Mouse (Mus musculus): ENCODE data around the gene Polg2. TPM values are rescaled to one million over a fixed set of nuclear protein-coding genes. Genes with fewer than 3 reads are reported as not detected.
"Not testable (repeated sequence)": the region's sequence is repeated elsewhere in the genome, so short reads cannot be mapped to it uniquely, and the experiment has no call there.

The Polg2 gene
- total RNA-seq (2022): 1 to 10 TPM; 2.8 to 4.6 (median 4.0) TPM

DNA sequence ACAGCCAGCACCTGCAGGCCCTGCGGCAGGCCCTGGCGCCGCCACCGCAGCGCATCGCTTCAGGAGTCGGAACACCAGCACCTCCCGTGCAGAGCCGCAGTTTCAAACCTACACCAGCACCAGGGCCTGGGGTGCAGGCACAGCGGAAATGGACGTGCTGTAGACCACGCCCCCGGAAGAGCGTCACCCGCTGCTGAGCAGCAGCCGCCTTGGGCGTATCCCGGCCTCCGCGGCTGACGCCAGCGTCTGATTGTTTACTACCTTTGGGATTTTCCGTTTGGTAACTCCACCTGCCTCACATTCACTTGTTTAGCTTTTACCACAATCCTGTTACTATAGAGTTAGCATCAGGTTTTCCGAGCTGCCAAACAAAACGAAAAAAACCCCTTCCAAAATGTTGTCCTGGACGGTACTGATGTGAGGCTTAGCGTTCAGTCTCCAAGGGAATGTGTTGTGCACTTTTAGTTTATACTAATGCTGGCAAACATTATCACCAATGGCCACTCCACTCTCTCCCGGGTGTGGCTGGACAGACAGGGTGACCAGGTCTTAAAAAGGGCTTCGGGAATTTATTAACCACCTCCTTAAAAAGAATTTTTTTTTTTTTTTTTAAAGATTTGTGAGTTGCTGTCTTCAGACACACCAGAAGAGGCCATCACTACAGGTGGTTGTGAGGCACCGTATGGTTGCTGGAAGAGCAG, at the start of gene Polg2:
Gene Polg2, minus strand, starts transcription at position 150 of the 701 bp plus-strand sequence.
- peak; percentile 89 to 92 for DNase-seq (ENCODE audit: low spot score in 2 of 2)

DNA sequence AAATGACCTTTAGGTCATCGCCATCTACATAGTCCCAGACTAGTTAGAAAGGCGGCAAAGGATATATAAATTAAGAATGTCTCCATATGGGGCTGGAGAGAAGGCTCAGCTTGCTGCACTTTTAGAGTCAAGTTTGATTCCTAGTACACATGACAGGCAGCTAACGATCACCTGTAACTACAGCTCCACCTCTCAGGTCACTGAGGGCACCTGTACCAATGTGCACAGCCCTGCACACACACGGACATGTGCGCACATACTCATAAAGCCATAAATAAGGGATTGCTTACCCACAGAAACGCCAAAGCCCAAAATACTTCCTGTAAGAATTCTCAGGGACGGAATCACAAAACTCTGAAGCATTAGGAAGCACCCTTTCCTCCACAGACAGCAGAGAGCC, 48.7 kb upstream of the Polg2 start:
- no peak for DNase-seq (ENCODE audit: low spot score in 2 of 2)

DNA sequence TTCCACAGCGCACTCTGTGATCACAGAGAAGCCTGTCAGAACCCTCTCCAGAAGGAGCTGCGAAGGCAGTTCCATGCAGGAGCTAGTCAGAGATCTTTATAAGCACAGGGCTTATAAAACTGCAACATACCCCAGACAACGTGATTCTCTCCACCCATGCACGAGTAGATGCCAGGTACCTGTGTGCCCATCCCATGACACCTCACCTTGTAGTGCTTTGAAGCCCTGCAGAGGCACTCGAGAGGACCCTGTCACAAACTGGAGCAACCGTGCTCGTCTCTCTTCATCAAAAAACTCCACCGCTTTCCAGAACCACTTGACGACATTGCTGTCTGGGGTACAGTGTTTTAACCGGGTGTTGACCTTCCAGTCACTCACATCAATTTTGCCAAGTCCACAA, 45.1 kb upstream of the Polg2 start:
- DNase-seq (ENCODE audit: low spot score in 2 of 2): peak in 1 of 2 experiments; percentile 15

DNA sequence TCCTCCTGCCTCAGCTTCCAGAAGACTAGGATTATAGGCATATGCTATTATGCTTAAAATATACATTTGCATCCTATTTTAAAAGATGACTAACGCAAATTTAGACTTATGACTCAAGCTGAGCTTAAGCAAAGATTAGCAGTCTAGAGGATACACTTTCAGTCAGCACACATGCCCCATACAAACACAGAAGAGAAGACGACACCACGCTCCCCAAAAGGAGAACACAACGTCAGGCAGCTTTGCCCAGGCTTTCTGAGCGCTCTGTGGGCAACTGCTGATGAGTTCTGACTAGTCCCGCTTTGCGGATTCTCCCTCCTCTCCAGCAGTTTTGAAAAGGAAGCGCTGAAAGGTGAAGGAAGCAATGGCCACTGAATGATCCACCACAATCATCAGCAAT, 44.4 kb upstream of the Polg2 start:
- DNase-seq (ENCODE audit: low spot score in 2 of 2): no peak

DNA sequence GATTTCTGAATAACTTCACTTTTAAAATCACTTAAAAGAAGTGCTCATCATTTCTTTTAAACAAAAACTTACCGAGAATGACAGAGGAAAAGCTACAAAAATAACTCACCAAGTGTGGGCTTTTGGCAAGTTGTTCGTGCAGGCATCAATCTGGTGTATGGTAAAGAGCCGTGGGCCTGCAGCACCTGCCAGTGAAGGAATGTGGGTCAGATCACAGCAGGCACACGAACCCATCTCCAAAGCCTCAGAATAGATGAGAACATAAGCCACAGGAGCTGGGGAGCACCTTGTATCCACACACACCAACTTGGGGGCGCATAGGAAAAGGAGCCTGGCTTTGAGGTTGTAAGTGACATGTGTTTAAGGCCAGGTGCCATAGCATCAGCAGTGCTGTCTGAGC, 43.6 kb upstream of the Polg2 start:
- peak; percentile 19 to 78 for DNase-seq (ENCODE audit: low spot score in 2 of 2)

DNA sequence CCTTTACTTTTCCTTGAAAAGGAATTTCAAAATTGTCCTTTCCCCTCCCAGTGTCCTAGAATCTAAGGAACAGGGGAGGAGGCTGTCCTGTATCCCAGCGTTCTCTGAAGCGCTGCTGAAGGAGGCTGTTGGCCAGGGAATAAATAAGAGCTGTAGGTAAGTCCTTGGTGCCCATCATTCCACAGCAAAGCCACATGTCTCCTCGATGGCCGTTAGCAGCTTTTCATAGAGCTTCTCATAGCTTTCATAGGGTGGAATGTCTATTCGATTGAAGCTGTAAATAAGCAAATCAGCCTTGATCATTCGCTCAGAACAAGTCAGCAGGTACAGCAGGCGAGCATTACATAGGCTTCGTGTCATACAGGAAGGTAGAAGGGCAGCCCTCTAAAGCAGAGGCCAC, 43.2 kb upstream of the Polg2 start:
- peak in 1 of 2 experiments; percentile 7 for DNase-seq (ENCODE audit: low spot score in 2 of 2)

DNA sequence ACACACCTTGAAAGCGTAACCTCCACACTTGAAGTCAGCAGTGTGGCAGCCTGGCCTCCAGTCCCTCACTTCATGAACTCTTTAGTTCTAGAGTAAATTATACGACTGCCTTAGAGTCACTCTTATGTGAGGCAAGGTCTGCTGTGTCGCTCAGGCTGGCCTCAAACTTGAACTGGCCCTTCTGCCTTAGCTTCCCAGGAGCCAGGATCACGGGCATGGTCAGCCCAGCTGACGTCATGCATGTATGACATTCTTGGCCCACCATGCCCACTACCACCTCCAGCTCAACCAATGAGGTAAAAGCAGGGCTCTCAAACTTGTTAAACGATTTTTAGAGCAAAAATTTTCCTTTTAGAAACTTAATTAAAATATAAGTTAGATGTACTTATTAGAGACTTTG, 42.1 kb upstream of the Polg2 start:
- no peak for DNase-seq (ENCODE audit: low spot score in 2 of 2)

DNA sequence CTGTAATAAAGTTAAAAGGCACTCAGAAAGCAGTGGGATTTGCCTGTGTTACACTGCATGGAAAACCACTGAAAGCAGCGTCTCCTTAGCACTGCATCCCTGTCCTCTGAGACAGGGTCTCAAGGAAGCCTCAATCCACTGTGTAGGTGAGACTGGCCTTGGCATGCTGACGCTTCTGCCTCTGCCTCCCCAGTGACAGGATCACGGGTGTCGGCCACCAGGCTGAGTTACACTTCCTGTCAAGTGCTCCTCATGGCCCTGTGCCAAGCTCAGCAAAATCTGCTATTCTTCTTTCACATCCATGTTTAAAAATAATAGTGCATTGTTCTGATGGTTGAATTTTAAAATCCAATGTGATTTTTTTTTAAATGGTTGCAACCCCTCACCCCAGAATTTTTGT, 41.6 kb upstream of the Polg2 start:
- DNase-seq (ENCODE audit: low spot score in 2 of 2): no peak

DNA sequence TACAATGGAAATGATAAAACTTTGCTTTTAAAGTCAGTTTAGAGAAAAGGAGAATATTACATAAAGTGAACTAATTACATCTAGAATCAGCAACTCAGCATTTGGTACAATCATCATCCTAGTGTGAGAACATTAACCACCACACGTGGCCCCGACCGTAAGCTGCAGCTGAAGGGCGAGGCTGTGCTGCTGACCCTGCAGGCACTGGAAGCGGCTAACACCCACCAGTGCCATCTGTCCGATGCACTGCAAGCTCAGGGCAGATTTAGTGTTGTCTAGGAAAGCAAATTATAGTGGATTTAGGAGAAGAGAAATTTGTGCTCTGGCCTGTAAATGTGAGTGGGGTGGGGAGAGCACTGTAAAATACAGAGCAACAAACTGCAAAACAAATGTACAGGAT, 40.9 kb upstream of the Polg2 start:
- DNase-seq (ENCODE audit: low spot score in 2 of 2): no peak

DNA sequence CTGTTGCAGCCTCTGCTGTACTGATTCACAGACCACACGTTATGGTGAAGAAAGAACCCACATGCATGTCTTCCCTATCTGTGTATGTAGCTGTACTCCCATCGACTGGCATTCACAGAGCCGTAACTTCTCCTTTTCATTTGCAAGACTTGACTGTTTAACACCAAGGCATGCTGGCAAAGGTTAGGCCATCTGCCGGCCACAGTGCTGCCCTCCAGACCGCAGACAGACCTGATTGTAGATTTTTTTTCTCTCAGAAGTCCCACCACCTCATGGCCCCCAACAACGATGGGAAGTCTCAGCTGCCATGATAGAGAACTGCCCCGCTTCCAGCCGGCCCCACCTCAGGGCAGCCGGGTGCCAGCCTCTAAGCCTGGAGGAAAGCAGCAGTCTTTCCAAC, 40.3 kb upstream of the Polg2 start:
- no peak for DNase-seq (ENCODE audit: low spot score in 2 of 2)

DNA sequence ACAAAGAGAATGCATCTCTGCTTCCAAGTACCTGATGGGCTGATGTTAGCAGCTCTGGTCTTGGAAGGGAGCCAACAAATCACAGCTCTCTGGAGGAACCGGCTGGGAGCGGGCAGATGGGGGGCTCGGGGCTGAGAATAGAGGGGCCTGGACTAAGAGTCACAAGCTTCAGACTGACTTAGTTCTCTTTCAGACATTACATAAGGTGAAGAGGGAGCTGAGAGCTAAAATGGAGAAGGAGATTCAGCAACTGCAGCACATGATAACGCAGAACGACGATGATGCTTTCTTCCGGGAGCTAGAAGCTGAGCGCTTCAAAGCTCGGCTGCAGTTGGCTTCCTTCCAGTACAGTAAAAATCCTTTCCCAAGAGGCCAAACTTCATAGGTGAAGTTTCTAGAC, 39.0 kb upstream of the Polg2 start:
- DNase-seq (ENCODE audit: low spot score in 2 of 2): no peak

DNA sequence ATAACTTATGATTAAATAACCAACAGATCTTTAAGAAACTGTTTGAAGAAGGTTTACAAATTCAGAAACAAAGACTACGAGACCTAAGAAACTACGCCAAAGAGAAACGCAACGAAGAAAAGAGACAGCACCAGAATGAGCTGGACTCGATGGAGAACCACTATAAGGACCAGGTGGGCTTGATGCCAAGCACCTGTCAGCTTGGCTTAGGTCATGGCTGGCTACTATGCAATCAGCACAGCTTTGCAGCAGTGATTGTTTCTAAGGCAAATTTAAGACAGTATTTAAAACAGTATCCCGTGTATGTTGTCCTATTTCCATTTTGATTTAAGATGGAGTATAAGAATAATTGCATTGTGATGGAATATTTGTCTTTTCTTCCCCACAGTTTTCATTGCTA, 38.5 kb upstream of the Polg2 start:
- DNase-seq (ENCODE audit: low spot score in 2 of 2): no peak

DNA sequence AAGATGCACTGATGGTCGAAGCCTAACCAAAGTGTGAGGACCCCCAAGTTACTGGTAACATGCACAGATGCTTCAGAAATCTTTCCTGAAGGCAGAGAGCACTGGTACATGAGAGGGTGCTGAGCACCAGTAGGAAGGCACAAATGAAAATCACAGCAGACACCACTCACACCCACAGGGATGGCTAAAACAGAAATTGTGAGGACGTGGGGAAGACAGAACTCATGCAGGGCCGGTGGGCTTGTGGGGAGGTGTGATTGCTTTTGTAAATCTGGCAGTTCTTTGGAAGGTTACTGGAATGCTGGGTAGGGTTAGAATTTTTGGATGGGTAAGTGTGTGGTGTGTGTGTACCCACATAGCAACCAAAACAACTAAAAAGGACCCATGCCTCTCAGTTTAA, 37.8 kb upstream of the Polg2 start:
- no peak for DNase-seq (ENCODE audit: low spot score in 2 of 2)

DNA sequence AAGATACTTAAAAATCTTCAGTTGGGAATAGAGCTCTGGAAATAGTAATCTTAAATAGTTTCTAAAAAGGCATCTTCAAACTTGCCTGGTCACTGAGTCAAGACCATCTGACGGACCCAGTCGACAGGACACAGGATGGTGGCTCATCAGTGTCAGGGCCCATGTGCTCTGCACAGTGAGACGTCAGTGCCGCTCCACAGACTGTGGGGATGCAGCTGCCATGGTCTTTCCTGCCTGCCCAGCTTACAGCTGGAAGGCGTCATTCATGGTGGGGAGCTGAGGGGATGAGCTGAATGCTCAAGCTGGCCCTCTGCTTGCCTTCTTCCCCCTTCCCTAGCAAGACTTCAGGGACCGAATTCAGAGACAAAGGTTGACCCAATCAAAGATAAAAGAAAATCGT, 37.0 kb upstream of the Polg2 start:
- DNase-seq (ENCODE audit: low spot score in 2 of 2): no peak

DNA sequence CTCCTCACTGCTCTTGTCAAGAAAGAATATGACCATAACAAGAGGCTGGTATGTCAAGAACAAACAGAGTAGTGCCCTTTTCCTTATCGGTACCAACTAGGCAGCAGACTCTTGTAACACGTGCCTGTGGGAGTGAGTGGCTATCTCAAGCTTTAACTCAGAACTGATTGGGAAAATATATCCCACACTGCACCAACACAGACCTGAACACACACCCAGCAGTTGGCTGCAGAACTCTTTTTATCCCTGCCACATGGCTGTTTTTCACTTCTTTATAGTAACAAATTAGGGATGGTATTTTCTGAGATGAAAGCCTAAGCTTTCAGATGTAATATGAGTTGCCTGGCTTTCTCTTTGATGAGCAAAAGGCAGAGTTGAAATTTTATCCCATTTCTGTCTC, 36.4 kb upstream of the Polg2 start:
- no peak for DNase-seq (ENCODE audit: low spot score in 2 of 2)

DNA sequence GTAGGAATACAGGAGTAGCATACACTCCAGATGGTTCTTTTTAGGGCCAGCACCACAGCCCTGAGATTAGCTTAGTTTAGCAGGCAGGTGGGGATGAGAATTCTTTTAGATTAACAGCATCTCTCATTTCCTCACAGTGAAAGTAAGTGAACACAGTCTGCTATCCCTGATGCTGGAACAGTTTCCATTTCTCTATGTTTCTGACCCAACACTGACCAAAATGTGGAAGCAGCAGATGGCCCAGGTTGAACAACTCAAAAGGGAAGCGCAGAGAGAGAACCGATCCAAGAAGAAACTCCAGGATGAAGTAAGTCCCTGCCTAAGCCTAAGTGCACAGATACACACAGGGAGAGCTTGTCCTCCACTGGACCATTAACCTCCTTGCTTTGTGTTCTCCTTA, 36.0 kb upstream of the Polg2 start:
- no peak for DNase-seq (ENCODE audit: low spot score in 2 of 2)

DNA sequence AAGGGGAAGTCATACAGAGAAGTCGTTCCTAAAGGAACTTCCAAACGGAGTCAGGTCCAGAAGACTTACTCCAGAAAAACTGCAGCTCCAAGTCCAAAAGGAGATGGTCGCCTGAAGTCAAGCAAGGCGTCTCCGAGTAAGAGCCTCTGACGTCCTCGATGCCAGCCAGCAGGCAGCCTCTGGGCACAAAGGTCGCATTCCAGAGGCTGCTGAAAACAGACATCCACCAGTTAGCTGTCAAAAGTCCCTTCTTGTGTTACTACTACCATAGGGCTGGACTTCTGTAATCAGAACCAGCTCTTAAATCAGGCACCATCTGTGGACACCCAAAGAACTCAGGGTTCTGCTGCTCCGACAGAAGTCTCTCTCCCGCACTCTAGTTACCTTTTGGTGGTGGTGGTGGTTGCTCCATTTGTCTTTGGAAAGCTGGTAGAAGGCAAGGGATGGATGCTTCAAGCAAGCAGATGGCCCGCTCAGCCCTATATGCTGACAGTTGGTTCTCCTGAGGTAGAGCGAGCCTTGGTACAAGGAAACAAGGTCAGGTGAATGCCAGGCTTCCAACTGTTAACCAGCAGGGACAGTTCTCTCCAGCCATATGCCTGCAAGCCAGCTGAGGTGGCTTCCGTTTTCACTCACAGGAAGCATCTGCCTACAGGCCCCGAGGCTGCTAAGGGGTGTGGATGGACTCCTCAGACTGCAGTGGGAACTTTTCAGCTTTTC, 35.4 kb upstream of the Polg2 start:
- no peak for DNase-seq (ENCODE audit: low spot score in 2 of 2)

DNA sequence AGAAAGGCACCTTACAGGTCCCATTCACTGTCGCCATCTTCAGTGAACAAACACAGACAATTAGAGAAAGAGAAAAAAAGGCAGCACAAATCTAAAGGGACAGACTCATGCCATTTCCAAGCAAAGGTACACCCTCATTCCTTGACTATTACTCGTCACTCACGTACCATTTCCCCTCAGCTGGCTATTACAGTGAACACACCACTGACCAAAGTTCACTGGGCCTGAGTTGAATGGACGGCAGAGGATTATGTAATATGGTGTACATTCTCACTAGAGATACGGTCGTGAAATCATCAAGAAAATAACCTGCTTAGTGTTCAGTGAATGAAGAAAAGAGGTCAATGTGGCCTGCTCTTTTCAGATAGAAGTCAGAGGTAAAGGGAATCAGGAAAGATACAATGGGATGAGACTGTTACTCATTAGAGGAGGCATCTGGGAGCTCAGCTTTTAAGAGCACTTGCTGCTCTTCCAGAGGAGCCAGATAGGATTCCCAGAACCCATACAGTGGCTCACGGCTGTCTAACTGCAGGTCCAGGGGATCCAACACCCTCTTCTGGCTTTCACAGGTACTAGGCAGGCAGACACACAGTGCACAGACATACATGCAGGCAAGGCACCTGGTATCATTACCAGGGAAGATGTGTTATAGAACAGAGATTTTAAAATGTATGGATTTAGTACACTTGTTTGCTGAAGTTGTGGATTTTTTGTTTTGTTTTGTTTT, 33.2 kb upstream of the Polg2 start:
- no peak for DNase-seq (ENCODE audit: low spot score in 2 of 2)

DNA sequence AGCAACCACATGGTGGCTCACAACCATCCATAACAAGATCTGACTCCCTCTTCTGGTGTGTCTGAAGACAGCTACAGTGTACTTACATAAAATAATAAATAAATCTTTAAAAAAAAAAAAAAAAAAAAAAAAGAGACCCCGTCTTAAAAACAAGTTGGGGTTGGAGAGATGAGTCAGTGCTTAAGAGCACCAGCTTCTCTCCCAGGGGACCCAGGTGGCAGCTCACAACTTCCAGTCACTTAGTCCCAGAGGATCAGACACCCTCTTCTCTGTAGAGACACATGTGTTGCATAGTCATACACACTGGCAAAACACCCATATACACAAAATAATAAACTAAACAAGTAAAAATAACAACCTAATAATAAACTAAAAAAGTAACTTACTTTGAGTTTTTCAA, 28.1 kb upstream of the Polg2 start:
- DNase-seq (ENCODE audit: low spot score in 2 of 2): not testable (repeated sequence)

DNA sequence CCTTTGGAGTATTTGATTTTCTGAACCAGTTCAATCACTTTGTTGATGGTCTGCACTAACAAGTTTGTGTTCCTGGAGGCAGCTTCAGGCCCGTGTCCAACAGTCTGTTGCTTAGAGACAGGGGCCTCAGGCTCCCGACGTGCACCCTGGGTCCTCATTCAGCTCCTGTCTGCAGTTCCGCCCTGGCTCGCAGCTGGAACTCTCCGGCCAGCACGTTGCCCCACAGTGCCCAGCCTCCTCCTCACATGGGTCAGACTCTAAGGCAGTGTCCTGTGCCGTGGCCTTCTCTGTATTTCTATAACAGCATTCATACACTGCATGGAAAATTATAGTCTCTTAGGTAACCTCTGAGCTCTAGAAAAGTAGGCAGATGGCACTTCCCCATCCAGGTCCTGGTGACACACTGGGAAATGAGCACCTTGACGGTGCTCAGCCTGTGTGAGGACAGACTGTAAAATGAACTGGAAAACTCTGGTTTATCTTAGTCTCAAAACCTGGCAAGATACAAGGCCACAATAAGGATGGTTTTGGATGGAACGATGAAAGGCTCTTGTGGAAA, 22.8 kb upstream of the Polg2 start:
- no peak for DNase-seq (ENCODE audit: low spot score in 2 of 2)

DNA sequence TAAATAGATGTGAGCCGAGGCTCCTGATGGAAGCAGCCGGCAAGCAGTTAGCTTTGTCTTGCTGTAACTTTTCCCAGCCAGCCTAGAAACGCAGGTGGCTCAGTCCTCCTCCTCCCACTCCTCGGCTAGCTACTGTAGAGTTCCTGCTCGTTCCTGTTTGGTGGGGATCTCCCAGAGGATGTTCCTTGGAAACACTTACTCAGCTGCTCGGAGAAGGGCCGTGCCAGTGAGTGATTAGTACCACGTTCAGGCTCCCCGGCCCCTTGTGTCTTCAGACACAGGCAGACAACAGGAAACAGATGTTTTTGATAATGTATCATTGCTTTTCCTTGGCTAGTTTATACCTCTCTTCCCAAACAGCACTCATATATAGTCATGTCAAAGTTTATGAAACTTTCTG, 16.3 kb upstream of the Polg2 start:
- no peak for DNase-seq (ENCODE audit: low spot score in 2 of 2)

DNA sequence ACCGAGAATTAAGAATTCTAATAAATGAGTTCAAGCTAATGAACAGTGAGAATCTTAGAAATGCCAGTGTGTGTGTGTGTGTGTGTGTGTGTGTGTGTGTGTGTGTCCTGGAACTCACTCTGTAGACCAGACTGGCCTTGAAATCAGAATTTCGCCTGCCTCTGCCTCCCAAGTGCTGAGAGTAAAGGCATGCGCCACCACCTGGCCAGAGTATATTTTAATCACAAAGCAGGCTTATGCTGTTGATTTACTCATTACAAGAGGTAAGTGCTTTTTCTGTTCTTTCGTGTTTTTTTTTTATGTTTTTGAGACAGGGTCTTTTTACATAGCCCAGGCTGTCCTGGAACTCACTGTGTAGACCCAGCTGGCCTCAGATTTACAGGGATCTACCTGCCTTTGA, 14.5 kb upstream of the Polg2 start:
- no peak for DNase-seq (ENCODE audit: low spot score in 2 of 2)

All from left cerebral cortex, adult 8-10 months (tissue).